In the genomic region with DNA sequence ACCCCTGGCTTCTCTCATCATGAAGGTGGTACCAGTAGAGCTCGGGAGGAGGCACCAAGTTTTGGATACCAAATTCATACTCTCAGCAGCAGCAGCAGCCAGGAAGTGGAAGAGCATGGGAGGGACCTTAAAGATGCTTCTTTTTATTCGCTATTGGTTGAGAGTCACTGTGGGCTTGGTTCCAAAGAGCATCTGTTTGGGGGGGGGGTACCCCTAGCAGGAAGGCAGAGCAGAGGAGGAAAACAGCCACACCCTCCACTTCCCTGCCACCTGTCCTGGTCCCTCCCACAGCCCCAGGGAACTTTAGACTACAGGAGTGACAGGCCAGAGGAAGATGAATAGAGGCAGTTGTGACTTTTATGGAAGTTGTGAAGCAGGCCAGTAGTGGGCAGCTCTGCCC, we compare ENCODE assay signal across 14 mouse cellular contexts.
DNase-seq lines count a peak whose midpoint lies in the region; ATAC-seq lines count a peak whose summit lies in the region.
"Had no signal": no experiment of that assay in that cellular context is flagged by ENCODE, and none has a peak within 500 bp of the region (broad histone marks: within the 10 kb centered on the region; RNA-seq: fewer than 3 reads in every experiment).

No protein-coding gene starts in this region.

- no peak for DNase-seq in limb, embryonic 10.5 days (ENCODE audit: low spot score)
- DNase-seq in forelimb bud, embryonic 11.5 days (ENCODE audit: low read depth, low spot score) = peak; percentile 13
- peak; percentile 64 for DNase-seq in naive thymus-derived CD4-positive, alpha-beta T cell, adult 2 months (ENCODE audit: low read depth)
- peak; percentile 22 to 48 for DNase-seq in thymus, postnatal 36 days
- DNase-seq in adrenal gland, adult 2 months = no peak
- DNase-seq in adrenal gland, postnatal 36 days = no peak
- DNase-seq in layer of hippocampus, postnatal 10 days (ENCODE audit: low spot score in 2 of 2) = no peak
- DNase-seq: cerebellum, adult 9-11 months; kidney, adult 2 months; lung, embryonic 14.5 days had no signal

- H3K4me1 ChIP-seq in limb, embryonic 13.5 days = peaks cover 17% of the 10 kb centered on the region
- peaks cover 31% of the 10 kb centered on the region for H3K4me1 ChIP-seq in limb, embryonic 10.5 days

- 60% methylated on average over 2 of the region's 2 CpGs for WGBS in limb, embryonic 13.5 days
- WGBS in limb, embryonic 10.5 days = 73% methylated on average over 2 of the region's 2 CpGs

- H3K4me2 ChIP-seq in limb, embryonic 13.5 days (replicated peaks) = no peak overlapping the region
- H3K4me2 ChIP-seq: embryonic facial prominence, embryonic 12.5 days; heart, embryonic 11.5 days; lung, embryonic 14.5 days had no signal

- H3K4me3 ChIP-seq in limb, embryonic 13.5 days = no peak overlapping the region
- no peak overlapping the region for H3K4me3 ChIP-seq in limb, embryonic 10.5 days
- H3K4me3 ChIP-seq: embryonic facial prominence, embryonic 12.5 days; hindbrain, embryonic 10.5 days had no signal

- no peak overlapping the region for H3K9ac ChIP-seq in limb, embryonic 13.5 days
- H3K9ac ChIP-seq: embryonic facial prominence, embryonic 12.5 days; lung, embryonic 14.5 days had no signal

- H3K27me3 ChIP-seq in limb, embryonic 13.5 days = no peaks in the 10 kb centered on the region
- no peaks in the 10 kb centered on the region for H3K27me3 ChIP-seq in limb, embryonic 10.5 days (ENCODE audit: low read depth, poor library complexity, severe bottlenecking)
- H3K27me3 ChIP-seq: embryonic facial prominence, embryonic 12.5 days had no signal

- H3K36me3 ChIP-seq in limb, embryonic 13.5 days = peaks cover 36% of the 10 kb centered on the region
- peaks cover 57% of the 10 kb centered on the region for H3K36me3 ChIP-seq in limb, embryonic 10.5 days

- ATAC-seq in limb, embryonic 13.5 days (ENCODE audit: low FRiP score, low read depth) = 0 out of 2 replicates have a peak, but pooled peaks have one; percentile 16

- no peaks in the 10 kb centered on the region for H3K9me3 ChIP-seq in limb, embryonic 13.5 days
- H3K9me3 ChIP-seq in limb, embryonic 10.5 days (replicated peaks) = no peaks in the 10 kb centered on the region
- H3K9me3 ChIP-seq: embryonic facial prominence, embryonic 12.5 days; hindbrain, embryonic 10.5 days had no signal

- H3K27ac ChIP-seq in limb, embryonic 13.5 days = no peak overlapping the region
- H3K27ac ChIP-seq in limb, embryonic 10.5 days = no peak overlapping the region
- H3K27ac ChIP-seq: embryonic facial prominence, embryonic 12.5 days; hindbrain, embryonic 10.5 days had no signal

Comparison
In these comparisons a context has a peak if more than half of its experiments do, and no peak if none do; other contexts are left out.
1. DNase-seq: peak in forelimb bud, embryonic 11.5 days (single experiment), naive thymus-derived CD4-positive, alpha-beta T cell, adult 2 months (single experiment) and thymus, postnatal 36 days (2 of 2); none in limb, embryonic 10.5 days (single experiment), adrenal gland, adult 2 months (single experiment), adrenal gland, postnatal 36 days (0 of 2) and layer of hippocampus, postnatal 10 days (0 of 2).